Mouse (Mus musculus) intestine, embryonic 15.5 days (tissue): Measurements from ENCODE around the gene Mapk13. TPM values are rescaled to one million over a fixed set of nuclear protein-coding genes. Genes with fewer than 3 reads are reported as not detected.
"Not testable (repeated sequence)": the region's sequence is repeated elsewhere in the genome, so short reads cannot be mapped to it uniquely, and the experiment has no call there.

ENCODE experiments used
- ATAC-seq: fragments of 200-750 bp; cut with Nextera tagmentation; 2 replicates; pipeline ENCODE4 v1.8.0; 2017; ENCODE audit warnings: moderate TSS enrichment, moderate library complexity
- H3K27ac ChIP-seq: fragments of 300-500 bp; sonication (generic); 2 replicates; pipeline ENCODE4 v1.5.1; 2015; ENCODE audit warnings: mild to moderate bottlenecking, inconsistent platforms
- H3K27me3 ChIP-seq: fragments of 300-500 bp; sonication (generic); replicated peaks from 2 replicates; pipeline ENCODE4 v1.6.1; 2015; ENCODE audit warnings: inconsistent platforms
- H3K36me3 ChIP-seq: fragments of 300-500 bp; sonication (generic); 2 replicates; pipeline ENCODE4 v1.6.1; 2015; ENCODE audit warnings: inconsistent platforms
- H3K4me1 ChIP-seq: fragments of 300-500 bp; sonication (generic); replicated peaks from 2 replicates; pipeline ENCODE4 v1.6.1; 2015; ENCODE audit warnings: inconsistent platforms
- H3K4me2 ChIP-seq: fragments of 300-500 bp; sonication (generic); replicated peaks from 2 replicates; pipeline ENCODE4 v1.6.1; 2015; ENCODE audit warnings: mild to moderate bottlenecking, inconsistent platforms
- H3K4me3 ChIP-seq: fragments of 300-500 bp; sonication (generic); replicated peaks from 2 replicates; pipeline ENCODE4 v1.5.1; 2015; ENCODE audit warnings: inconsistent platforms
- H3K9ac ChIP-seq: fragments of 300-500 bp; sonication (generic); 2 replicates; pipeline ENCODE4 v1.6.1; 2015; ENCODE audit warnings: inconsistent platforms
- H3K9me3 ChIP-seq: fragments of 300-500 bp; sonication (generic); 2 replicates; pipeline ENCODE4 v1.6.1; 2016; ENCODE audit warnings: inconsistent platforms
- WGBS: fragments of 180-500 bp; shearing (Covaris S2); methylation state at CpG from one replicate; pipeline ENCODE4 v1.1.7; 2015; 5-methylcytosine and 5-hydroxymethylcytosine counted together
- polyA plus RNA-seq: library from polyadenylated mRNA; unstranded; fragments of >200 nt; fragmentation: Nextera tagmentation; extraction: Ambion mirVana; gene quantifications from 2 replicates; pipeline ENCODE4 v1.2.1, GENCODE M21; 2015

Gene Mapk13
- polyA plus RNA-seq, 1 experiment from 2014 or later = 214 TPM

GRCm38 (mm10) chr17:28756447-28756846 is 12.7 kb upstream of the Mapk13 start:
- no peak overlapping the region for H3K4me2 ChIP-seq
- WGBS = 61% methylated on average over 5 of the region's 5 CpGs
- no peak for ATAC-seq
- no peaks in the 10 kb centered on the region for H3K4me1 ChIP-seq
- no peaks in the 10 kb centered on the region for H3K9me3 ChIP-seq
- H3K9ac ChIP-seq = no peak overlapping the region
- no peaks in the 10 kb centered on the region for H3K36me3 ChIP-seq
- H3K27me3 ChIP-seq = no peaks in the 10 kb centered on the region
- H3K4me3 ChIP-seq = no peak overlapping the region
- H3K27ac ChIP-seq = no peak overlapping the region

- no peaks in the 10 kb centered on the region for H3K4me1 ChIP-seq
These were observed 11.6 kb upstream of the Mapk13 start for GRCm38 (mm10) chr17:28757470-28757869.

GRCm38 (mm10) chr17:28760736-28761312 is 8.3 kb upstream of the Mapk13 start:
- Histone ChIP-seq H3K36me3 (no peaks in the 10 kb centered on the region), H3K27ac (no peak overlapping the region), H3K4me3 (no peak overlapping the region), H3K9ac (no peak overlapping the region), H3K4me2 (no peak overlapping the region), H3K4me1 (no peaks in the 10 kb centered on the region), H3K27me3 (no peaks in the 10 kb centered on the region), H3K9me3 (no peaks in the 10 kb centered on the region)
- WGBS = 55% methylated on average over 8 of the region's 8 CpGs
- no peak for ATAC-seq

More at GRCm38 (mm10) chr17:28757470-28757869, 11.6 kb upstream of the Mapk13 start:
- 78% methylated on average over 2 of the region's 2 CpGs for WGBS
- no peak overlapping the region for H3K9ac ChIP-seq
- no peak overlapping the region for H3K4me2 ChIP-seq
- no peak for ATAC-seq
- H3K27me3 ChIP-seq = no peaks in the 10 kb centered on the region
- no peak overlapping the region for H3K27ac ChIP-seq
- H3K36me3 ChIP-seq = no peaks in the 10 kb centered on the region
- no peaks in the 10 kb centered on the region for H3K9me3 ChIP-seq
- no peak overlapping the region for H3K4me3 ChIP-seq

- H3K9ac ChIP-seq = no peak overlapping the region
- no peaks in the 10 kb centered on the region for H3K36me3 ChIP-seq
- H3K27me3 ChIP-seq = no peaks in the 10 kb centered on the region
- 9% methylated on average over 3 of the region's 3 CpGs for WGBS
- ATAC-seq = peak; percentile 59
- H3K27ac ChIP-seq = no peak overlapping the region
- no peaks in the 10 kb centered on the region for H3K9me3 ChIP-seq
- H3K4me3 ChIP-seq = no peak overlapping the region
- no peaks in the 10 kb centered on the region for H3K4me1 ChIP-seq
- H3K4me2 ChIP-seq = no peak overlapping the region
These were observed 7.2 kb upstream of the Mapk13 start for GRCm38 (mm10) chr17:28761871-28762270.

GRCm38 (mm10) chr17:28766203-28766602 is 2.9 kb upstream of the Mapk13 start:
- ATAC-seq = no peak
- H3K27me3 ChIP-seq = no peaks in the 10 kb centered on the region
- WGBS = 37% methylated on average over 3 of the region's 3 CpGs

GRCm38 (mm10) chr17:28766781-28767515 is 2.1 kb upstream of the Mapk13 start:
- no peak overlapping the region for H3K4me3 ChIP-seq
- WGBS = 75% methylated on average over 11 of the region's 11 CpGs
- no peak overlapping the region for H3K4me2 ChIP-seq
- no peaks in the 10 kb centered on the region for H3K9me3 ChIP-seq
- no peak overlapping the region for H3K27ac ChIP-seq
- no peaks in the 10 kb centered on the region for H3K27me3 ChIP-seq
- no peak overlapping the region for H3K9ac ChIP-seq
- H3K36me3 ChIP-seq = no peaks in the 10 kb centered on the region
- H3K4me1 ChIP-seq = peaks cover 14% of the 10 kb centered on the region
- ATAC-seq = no peak

More at GRCm38 (mm10) chr17:28766203-28766602, 2.9 kb upstream of the Mapk13 start:
- Histone ChIP-seq H3K4me3 (no peak overlapping the region), H3K27ac (no peak overlapping the region), H3K9ac (no peak overlapping the region), H3K4me1 (peaks cover 14% of the 10 kb centered on the region), H3K4me2 (no peak overlapping the region), H3K9me3 (no peaks in the 10 kb centered on the region), H3K36me3 (no peaks in the 10 kb centered on the region)

GRCm38 (mm10) chr17:28769875-28770421 is 851 bp downstream of the Mapk13 start:
- Histone ChIP-seq H3K4me1 (peaks cover 14% of the 10 kb centered on the region), H3K36me3 (peaks cover 4% of the 10 kb centered on the region), H3K9ac (peak overlapping the region; percentile 65), H3K27me3 (no peaks in the 10 kb centered on the region), H3K9me3 (no peaks in the 10 kb centered on the region), H3K4me3 (peak overlapping the region; percentile 60), H3K27ac (peak overlapping the region; percentile 85), H3K4me2 (peak overlapping the region; percentile 92)
- peak; percentile 66 for ATAC-seq
- WGBS = 2% methylated on average over 24 of the region's 24 CpGs

GRCm38 (mm10) chr17:28771289-28771688 is 2.2 kb downstream of the Mapk13 start:
- Histone ChIP-seq H3K4me1 (peaks cover 14% of the 10 kb centered on the region), H3K9ac (no peak overlapping the region), H3K9me3 (no peaks in the 10 kb centered on the region), H3K36me3 (peaks cover 9% of the 10 kb centered on the region), H3K4me2 (peak overlapping the region; percentile 92), H3K4me3 (peak overlapping the region; percentile 60; the same call in 1 of the 2 replicates), H3K27ac (peak overlapping the region; percentile 37; the same call in 1 of the 2 replicates), H3K27me3 (no peaks in the 10 kb centered on the region)
- 81% methylated on average over 5 of the region's 5 CpGs for WGBS
- peak; percentile 51 for ATAC-seq

GRCm38 (mm10) chr17:28774303-28774702 is 5.2 kb downstream of the Mapk13 start:
- H3K4me1 ChIP-seq, H3K9ac ChIP-seq, H3K27me3 ChIP-seq, H3K4me2 ChIP-seq, H3K27ac ChIP-seq, H3K9me3 ChIP-seq, H3K4me3 ChIP-seq, ATAC-seq: not testable (repeated sequence)
- WGBS = 93% methylated on average over 9 of the region's 9 CpGs
- peaks cover 13% of the 10 kb centered on the region for H3K36me3 ChIP-seq

- Histone ChIP-seq H3K9ac (no peak overlapping the region), H3K27ac (no peak overlapping the region), H3K4me3 (no peak overlapping the region), H3K9me3 (no peaks in the 10 kb centered on the region), H3K27me3 (no peaks in the 10 kb centered on the region), H3K4me2 (no peak overlapping the region), H3K4me1 (peaks cover 4% of the 10 kb centered on the region), H3K36me3 (peaks cover 13% of the 10 kb centered on the region)
- ATAC-seq = no peak
- WGBS = 75% methylated on average over 4 of the region's 4 CpGs
These were observed 6.1 kb downstream of the Mapk13 start for GRCm38 (mm10) chr17:28775161-28775560.

- H3K4me2 ChIP-seq = no peak overlapping the region
- H3K36me3 ChIP-seq = peaks cover 13% of the 10 kb centered on the region
- H3K9me3 ChIP-seq = no peaks in the 10 kb centered on the region
- H3K4me1 ChIP-seq = peaks cover 5% of the 10 kb centered on the region; the same call in 1 of the 2 replicates
- no peak overlapping the region for H3K9ac ChIP-seq
- WGBS = 85% methylated on average over 3 of the region's 3 CpGs
- no peak for ATAC-seq
- H3K27ac ChIP-seq = no peak overlapping the region
- H3K4me3 ChIP-seq = no peak overlapping the region
- no peaks in the 10 kb centered on the region for H3K27me3 ChIP-seq
These were observed 7.7 kb downstream of the Mapk13 start for GRCm38 (mm10) chr17:28776817-28777216.

- H3K4me3 ChIP-seq = no peak overlapping the region
- H3K36me3 ChIP-seq = peaks cover 13% of the 10 kb centered on the region
- ATAC-seq = no peak
- 85% methylated on average over 16 of the region's 16 CpGs for WGBS
- no peak overlapping the region for H3K27ac ChIP-seq
- peaks cover 5% of the 10 kb centered on the region; the same call in 1 of the 2 replicates for H3K4me1 ChIP-seq
- H3K27me3 ChIP-seq = no peaks in the 10 kb centered on the region
- H3K4me2 ChIP-seq = no peak overlapping the region
- H3K9me3 ChIP-seq = no peaks in the 10 kb centered on the region
- H3K9ac ChIP-seq = no peak overlapping the region
These were observed 8.3 kb downstream of the Mapk13 start for GRCm38 (mm10) chr17:28777231-28778005.
